Mouse (Mus musculus) layer of hippocampus, adult 2 months (tissue): ENCODE results near the gene Rrn3. TPM values are rescaled to one million over a fixed set of nuclear protein-coding genes. Genes with fewer than 3 reads are reported as not detected.
A peak's percentile ranks its signal among the peaks of the same experiment; 100 is the strongest.
"Not testable (repeated sequence)": the region's sequence is repeated elsewhere in the genome, so short reads cannot be mapped to it uniquely, and the experiment has no call there.

ENCODE experiments used
- DNase-seq, 2 experiments: peaks; one replicate each; pipeline ENCODE4 v3.0.0; 2022; ENCODE audit warnings: low spot score in 2 of 2
- H3K27ac ChIP-seq: fragments of 200-600 bp; 2 replicates; pipeline ENCODE4 v1.8.1; 2022
- H3K4me3 ChIP-seq: fragments of 200-600 bp; 2 replicates; pipeline ENCODE4 v1.8.1; 2022; ENCODE audit warnings: mild to moderate bottlenecking
- CTCF ChIP-seq: fragments of 200-600 bp; conservative IDR thresholded peaks from 2 replicates; pipeline ENCODE4 v1.8.1; 2022; ENCODE audit warnings: antibody characterized with exemption, mild to moderate bottlenecking, moderate library complexity
- long read RNA-seq, 2 experiments: library from polyadenylated mRNA; stranded (forward); transcript quantifications; one replicate each; pipeline ENCODE4 v2.0.0; 2021; ENCODE audit warnings: borderline mapping rate in 2 of 2
- total RNA-seq, 2 experiments: library from RNA; stranded (reverse); gene quantifications; 2 replicates each; pipeline ENCODE4 v1.2.3; 2021

Rrn3 gene
- 10 to 100 TPM; 47.2 to 51.4 TPM for total RNA-seq
- long read RNA-seq, experiment 1, transcript Rrn3-201 (18 exons, 3,582 nt), result major isoform, 51 of 59 reads
- long read RNA-seq, experiment 1, partial matches to known transcripts, result 2 of 59 reads
- long read RNA-seq, experiment 1, other reads (novel, unspliced or antisense), result 6 of 59 reads
- long read RNA-seq, experiment 2, transcript Rrn3-201 (18 exons, 3,582 nt), result major isoform, 73 of 87 reads
- long read RNA-seq, experiment 2, partial matches to known transcripts, result 2 of 87 reads
- long read RNA-seq, experiment 2, other reads (novel, unspliced or antisense), result 12 of 87 reads

DNA sequence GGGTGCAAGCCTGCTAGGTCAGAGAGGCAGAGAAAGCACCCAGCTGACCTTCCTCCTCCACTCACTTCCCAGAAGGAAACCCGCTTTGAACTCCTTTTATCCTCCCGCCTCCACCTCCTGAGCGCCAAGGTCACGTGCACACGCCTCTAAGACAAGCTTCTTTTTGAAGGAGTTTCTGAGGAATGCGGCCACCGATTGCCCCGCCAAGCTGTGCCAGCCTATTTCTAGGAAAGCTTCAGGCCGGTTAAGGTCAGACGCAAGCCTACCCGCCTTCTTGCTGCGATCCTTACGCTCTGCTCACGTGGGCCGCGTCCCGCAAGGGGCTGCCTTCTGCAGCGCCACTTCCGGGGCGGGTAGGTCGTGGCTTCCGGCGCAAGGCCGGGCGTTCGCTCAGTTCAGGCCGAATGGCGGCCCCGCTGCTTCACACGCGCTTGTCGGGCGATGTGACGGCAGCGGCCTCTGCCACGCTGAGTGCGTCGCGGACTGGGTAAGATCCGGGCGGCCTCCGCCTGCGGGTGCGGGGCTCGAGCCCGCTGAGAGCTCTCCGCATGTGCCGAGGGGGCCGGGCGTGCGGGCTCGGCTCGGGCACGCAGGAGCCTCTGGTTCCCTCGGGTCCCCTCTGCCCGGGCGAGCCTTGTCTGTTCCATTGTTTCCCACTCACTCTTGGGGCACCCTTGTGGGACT, at the start of gene Rrn3:
Gene Rrn3, plus strand, starts transcription at position 356 of the 684 bp plus-strand sequence.
- peak; percentile 17; the same call in 1 of the 2 replicates for TF ChIP-seq CTCF
- Histone ChIP-seq H3K4me3 (peak within 1 kb of the TSS; percentile 96), H3K27ac (peak within 1 kb of the TSS; percentile 91)
- peak; percentile 89 to 90 for DNase-seq

DNA sequence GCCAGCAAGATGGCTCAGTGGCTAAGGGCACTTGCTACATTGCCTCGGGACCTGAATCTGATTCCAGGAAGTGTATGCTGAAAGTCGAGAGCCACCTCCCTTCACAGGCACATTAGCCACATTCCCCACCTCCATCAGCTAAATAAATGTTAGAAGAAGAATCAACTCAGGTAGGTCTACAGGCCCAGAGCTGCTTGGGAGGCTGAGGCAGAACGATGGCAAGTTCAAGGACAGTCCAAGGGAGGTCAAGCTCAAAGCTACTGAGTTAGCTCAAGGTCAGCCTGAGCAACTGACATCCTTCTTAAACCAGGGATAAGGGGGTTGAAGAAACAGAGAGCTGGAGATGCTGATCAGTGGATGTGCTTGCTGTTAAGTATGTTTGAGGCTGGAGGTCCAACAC, 47.7 kb upstream of the Rrn3 start:
- no peak for TF ChIP-seq CTCF
- no peak for DNase-seq
- Histone ChIP-seq H3K27ac (no peak overlapping the region), H3K4me3 (no peak overlapping the region)

DNA sequence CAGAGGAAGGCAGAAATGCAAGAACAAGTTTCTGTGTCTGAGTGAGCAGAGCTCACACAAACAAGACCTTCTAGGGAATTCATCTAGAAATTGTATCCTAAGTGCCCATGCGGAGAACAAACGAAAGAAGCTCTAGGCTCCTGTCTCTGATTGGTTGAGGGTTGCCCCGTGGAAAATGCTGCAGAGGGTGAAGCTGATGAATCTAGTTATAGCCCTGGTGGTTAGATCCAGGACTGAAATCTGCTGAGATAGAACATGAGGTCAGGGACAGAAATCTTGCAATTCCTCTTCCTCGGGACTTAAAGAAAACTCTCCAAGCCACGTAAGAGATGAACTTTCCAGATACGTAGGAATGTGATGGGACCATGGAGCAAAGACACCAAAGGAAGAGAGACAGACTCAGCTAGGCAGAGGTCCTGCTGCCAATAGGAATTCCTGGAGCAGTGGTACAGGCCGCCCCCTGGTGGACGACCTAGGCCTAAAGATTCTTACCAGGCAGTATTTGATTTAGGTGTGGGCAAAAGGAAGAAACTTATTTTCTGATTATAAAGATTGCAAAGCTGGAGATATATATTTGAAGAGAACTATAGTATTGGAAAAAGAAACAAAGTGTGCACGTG, 46.9 kb upstream of the Rrn3 start:
- no peak overlapping the region for H3K27ac ChIP-seq
- H3K4me3 ChIP-seq, result no peak overlapping the region
- peak; percentile 87 for TF ChIP-seq CTCF
- DNase-seq, result peak; percentile 55 to 84

- Histone ChIP-seq H3K27ac (no peak overlapping the region), H3K4me3 (no peak overlapping the region)
- no peak for DNase-seq
- no peak for TF ChIP-seq CTCF
Observed at GRCm38 (mm10) chr16:13735977-13736376, 44.5 kb upstream of the Rrn3 start.

DNA sequence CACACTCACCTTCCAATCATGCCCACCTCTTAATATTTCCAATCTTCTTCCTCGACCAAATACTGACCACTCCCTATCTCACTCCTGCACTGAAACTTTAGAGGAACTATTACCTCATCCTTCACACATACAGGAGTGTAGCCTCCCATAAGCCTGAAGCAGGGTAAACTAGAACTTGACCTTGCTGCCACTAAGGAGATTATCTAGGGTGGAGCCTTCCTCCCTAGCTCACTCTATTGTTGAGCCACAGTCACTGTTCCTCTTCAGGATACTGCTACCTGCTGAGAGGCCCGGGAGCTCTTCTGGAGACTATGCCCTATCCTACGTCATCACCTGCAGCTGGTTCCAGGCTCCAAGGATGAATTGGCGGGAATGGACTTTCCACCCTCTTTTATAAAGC, 41.5 kb upstream of the Rrn3 start:
- H3K27ac ChIP-seq, H3K4me3 ChIP-seq, DNase-seq: not testable (repeated sequence)

GRCm38 (mm10) chr16:13740844-13741243, 39.7 kb upstream of the Rrn3 start:
- TF ChIP-seq CTCF, result no peak
- DNase-seq, result no peak
- H3K27ac ChIP-seq, result no peak overlapping the region

GRCm38 (mm10) chr16:13747708-13748107, 32.8 kb upstream of the Rrn3 start:
- no peak for DNase-seq
- H3K4me3 ChIP-seq, result no peak overlapping the region
- no peak for TF ChIP-seq CTCF
- no peak overlapping the region for H3K27ac ChIP-seq

More at GRCm38 (mm10) chr16:13740844-13741243, 39.7 kb upstream of the Rrn3 start:
- no peak overlapping the region for H3K4me3 ChIP-seq

DNA sequence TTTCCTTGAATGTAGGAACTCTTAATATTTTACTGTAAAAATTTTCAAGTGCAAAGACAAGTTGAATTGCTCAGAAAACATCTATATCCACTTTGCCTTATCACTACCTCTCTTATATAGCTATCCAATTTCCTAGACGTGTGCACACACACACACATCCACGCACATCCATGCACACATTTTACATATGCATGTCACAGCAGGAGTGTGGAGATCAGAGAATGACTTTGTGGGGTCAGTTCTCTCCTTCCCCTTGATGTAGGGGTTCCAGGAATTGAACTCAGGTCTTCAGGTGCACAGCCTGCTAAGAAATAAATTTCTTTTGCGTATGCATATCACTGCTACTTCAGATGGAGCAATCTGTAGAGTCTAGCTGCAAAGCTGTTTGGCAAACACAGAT, 32.4 kb upstream of the Rrn3 start:
- no peak overlapping the region for H3K4me3 ChIP-seq
- H3K27ac ChIP-seq, result no peak overlapping the region
- TF ChIP-seq CTCF, result no peak
- DNase-seq, result no peak

DNA sequence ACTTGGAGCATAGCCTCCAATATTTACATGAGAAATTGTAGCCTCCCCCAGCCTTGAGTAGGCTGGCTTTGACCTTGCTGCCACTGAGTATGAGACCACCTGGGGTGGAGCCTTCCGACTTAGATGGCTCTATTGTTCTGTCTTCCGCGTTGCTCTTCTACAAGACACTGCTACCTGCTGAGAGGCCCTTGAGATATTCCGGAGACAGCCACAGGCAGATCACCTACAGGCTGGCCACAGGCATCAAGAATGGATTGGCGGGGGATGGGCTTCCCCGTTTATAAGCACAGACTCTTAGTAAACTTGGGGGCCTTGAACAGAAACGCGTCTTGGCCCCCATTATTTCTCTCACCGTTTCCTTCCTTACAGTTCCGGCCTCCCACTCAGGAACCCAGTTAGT, 31.7 kb upstream of the Rrn3 start:
- not testable (repeated sequence) for H3K4me3 ChIP-seq, DNase-seq, H3K27ac ChIP-seq

DNA sequence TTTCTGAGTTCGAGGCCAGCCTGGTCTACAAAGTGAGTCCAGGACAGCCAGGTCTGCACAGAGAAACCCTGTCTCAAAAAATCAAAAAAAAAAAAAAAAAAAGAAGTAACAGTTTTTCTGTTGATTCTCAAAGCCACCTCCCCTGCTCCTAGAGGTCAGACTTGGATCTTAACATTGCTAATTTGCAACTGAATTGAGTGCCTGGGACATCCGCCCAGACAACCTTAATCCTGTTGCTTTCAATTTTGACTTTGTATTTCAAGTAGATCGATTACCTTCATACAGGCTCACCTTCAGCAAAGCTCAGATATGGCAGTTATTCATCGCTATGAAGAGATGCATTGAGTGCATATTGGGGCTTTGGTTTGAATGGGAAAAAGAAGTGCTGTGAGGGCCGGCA, 31.2 kb upstream of the Rrn3 start:
- no peak for DNase-seq
- no peak for TF ChIP-seq CTCF
- H3K4me3 ChIP-seq, result no peak overlapping the region
- H3K27ac ChIP-seq, result no peak overlapping the region

DNA sequence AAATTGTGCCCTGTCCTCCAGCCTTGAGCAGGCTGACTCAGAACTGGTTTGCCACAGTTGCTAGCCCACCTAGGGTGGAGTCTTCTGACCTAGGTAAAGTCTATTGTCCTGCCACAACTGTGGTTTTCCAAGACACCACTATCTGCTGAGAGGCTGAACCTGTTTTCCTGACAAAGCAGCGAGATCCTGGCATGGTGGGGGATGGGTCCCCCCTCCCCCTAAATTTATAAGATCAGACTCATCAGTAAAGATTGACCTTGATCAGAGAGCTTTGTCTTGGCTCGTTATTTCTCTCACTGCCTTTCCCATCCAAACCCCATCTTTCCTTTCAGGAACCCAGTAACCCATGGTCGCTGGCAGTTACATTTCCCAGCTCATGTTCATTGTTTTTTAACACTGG, 30.5 kb upstream of the Rrn3 start:
- DNase-seq, result no peak
- TF ChIP-seq CTCF, result no peak

GRCm38 (mm10) chr16:13750626-13751025, 29.9 kb upstream of the Rrn3 start:
- no peak overlapping the region for H3K4me3 ChIP-seq
- no peak for TF ChIP-seq CTCF
- no peak for DNase-seq
- H3K27ac ChIP-seq, result no peak overlapping the region

More for the DNA sequence above, 30.5 kb upstream of the Rrn3 start:
- H3K27ac ChIP-seq, result no peak overlapping the region
- no peak overlapping the region for H3K4me3 ChIP-seq

DNA sequence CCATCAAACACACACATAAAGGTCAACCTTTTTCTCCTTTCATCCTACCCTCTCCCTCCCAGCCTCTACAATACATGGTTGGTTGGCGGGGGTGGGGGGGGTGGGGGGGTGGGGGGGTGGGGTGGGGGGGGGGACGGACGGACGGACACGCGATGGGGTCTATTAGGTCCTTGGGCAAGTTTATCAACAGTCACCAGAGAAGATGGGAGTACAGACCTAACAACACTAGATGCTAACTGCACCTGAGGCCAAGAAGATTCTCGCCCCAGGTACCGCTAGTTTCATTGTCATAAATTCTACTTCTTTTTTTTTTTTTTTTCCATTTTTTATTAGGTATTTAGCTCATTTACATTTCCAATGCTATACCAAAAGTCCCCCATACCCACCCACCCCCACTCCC, 26.5 kb upstream of the Rrn3 start:
- DNase-seq, result no peak
- TF ChIP-seq CTCF, result no peak
- Histone ChIP-seq H3K4me3 (peak overlapping the region; percentile 87), H3K27ac (peak overlapping the region; percentile 72; the same call in 1 of the 2 replicates)
